Mouse (Mus musculus) T-cell, adult 66 days (primary cell): ENCODE measurements around the gene Spata1. TPM values are rescaled to one million over a fixed set of nuclear protein-coding genes. Genes with fewer than 3 reads are reported as not detected.

Source experiments
- total RNA-seq, 2 experiments: library from RNA; stranded (reverse); gene quantifications; 3 replicates in 1 of 2; 4 replicates in 1 of 2; pipeline ENCODE4 v1.2.4; 2023

Spata1 gene
- total RNA-seq, result 10 to 100 TPM; 11.7 to 13.7 TPM

GRCm38 (mm10) chr3:146499431-146500002, at the start of gene Spata1, which contains the start of gene Gng5:
TSS of gene Spata1 (minus strand) at chr3:146499753.
TSS of gene Gng5 (plus strand) at chr3:146499807.

GRCm38 (mm10) chr3:146520798-146521651, 21.5 kb upstream of the Spata1 start, which contains the start of gene Rpf1:
TSS of gene Rpf1 (minus strand) at chr3:146521429.

GRCm38 (mm10) chr3:146449745-146450250, 49.8 kb downstream of the Spata1 start, which contains the start of gene Ctbs:
TSS of gene Ctbs (plus strand) at chr3:146449795.

Other genes starting within 250 kb of the Spata1 start
- 1 to 10 TPM; 4.1 to 8.3 TPM for gene Ssx2ip, start 95.1 kb downstream of the Spata1 start, total RNA-seq
- gene Ctbs, start 50.0 kb downstream of the Spata1 start, total RNA-seq, result 1 to 10 TPM; 7.1 to 7.4 TPM
- gene Gng5, start 54 bp upstream of the Spata1 start, total RNA-seq, result 100 to 1,000 TPM; 158 to 160 TPM
- gene Rpf1, start 21.7 kb upstream of the Spata1 start, total RNA-seq, result 100 to 1,000 TPM; 110 to 137 TPM
- not detected for gene Uox, start 70.7 kb upstream of the Spata1 start, total RNA-seq
- gene Dnase2b, start 115.8 kb upstream of the Spata1 start, total RNA-seq, result not detected
- not detected for gene 4930503B20Rik, start 151.6 kb upstream of the Spata1 start, total RNA-seq
- gene Samd13, start 185.8 kb upstream of the Spata1 start, total RNA-seq, result not detected